Mouse (Mus musculus): ENCODE measurements around the gene Fam83d. TPM values are rescaled to one million over a fixed set of nuclear protein-coding genes. Genes with fewer than 3 reads are reported as not detected.

Gene Fam83d
- polyA plus RNA-seq, 1 experiment from 2014 or later, result 25.4 TPM

GRCm38 (mm10) chr2:158816239-158816638, 48.3 kb downstream of the Fam83d start:
- no peak for DNase-seq (ENCODE audit: low spot score)
- Histone ChIP-seq H3K4me1 (ENCODE audit: control insufficient read depth, insufficient read depth, low read length) (no peaks in the 10 kb centered on the region), H3K4me2 (ENCODE audit: low read length) (no peak overlapping the region), H3K4me3 (ENCODE audit: low read depth, low read length) (no peak overlapping the region), H3K9ac (ENCODE audit: low read length) (no peak overlapping the region), H3K36me3 (ENCODE audit: control insufficient read depth, insufficient read depth, low read length) (peaks cover 34% of the 10 kb centered on the region), H3K27me3 (replicated peaks; ENCODE audit: control insufficient read depth, insufficient read depth, low read length) (no peaks in the 10 kb centered on the region), H3K27ac (ENCODE audit: low read depth, low read length) (no peak overlapping the region), H3K9me3 (replicated peaks; ENCODE audit: control insufficient read depth, low read length) (no peaks in the 10 kb centered on the region)
- ATAC-seq, result no peak
- WGBS, result 93% methylated on average over 4 of the region's 4 CpGs

- H3K4me2 ChIP-seq (ENCODE audit: low read length), result no peak overlapping the region
- H3K36me3 ChIP-seq (ENCODE audit: control insufficient read depth, insufficient read depth, low read length), result peaks cover 35% of the 10 kb centered on the region
- DNase-seq (ENCODE audit: low spot score) (no peak), ATAC-seq (no peak)
- no peak overlapping the region for H3K4me3 ChIP-seq (ENCODE audit: low read depth, low read length)
- H3K4me1 ChIP-seq (ENCODE audit: control insufficient read depth, insufficient read depth, low read length), result no peaks in the 10 kb centered on the region
- 94% methylated on average over 8 of the region's 8 CpGs for WGBS
- no peak overlapping the region for H3K9ac ChIP-seq (ENCODE audit: low read length)
- no peak overlapping the region for H3K27ac ChIP-seq (ENCODE audit: low read depth, low read length)
- H3K27me3 ChIP-seq (replicated peaks; ENCODE audit: control insufficient read depth, insufficient read depth, low read length), result no peaks in the 10 kb centered on the region
- H3K9me3 ChIP-seq (replicated peaks; ENCODE audit: control insufficient read depth, low read length), result no peaks in the 10 kb centered on the region
Observed at GRCm38 (mm10) chr2:158817708-158818107, 49.8 kb downstream of the Fam83d start.

- 86% methylated on average over 2 of the region's 2 CpGs for WGBS
- Histone ChIP-seq H3K4me1 (ENCODE audit: control insufficient read depth, insufficient read depth, low read length) (no peaks in the 10 kb centered on the region), H3K36me3 (ENCODE audit: control insufficient read depth, insufficient read depth, low read length) (peaks cover 47% of the 10 kb centered on the region), H3K9ac (ENCODE audit: low read length) (no peak overlapping the region), H3K27ac (ENCODE audit: low read depth, low read length) (no peak overlapping the region), H3K4me2 (ENCODE audit: low read length) (no peak overlapping the region), H3K4me3 (ENCODE audit: low read depth, low read length) (no peak overlapping the region), H3K9me3 (replicated peaks; ENCODE audit: control insufficient read depth, low read length) (no peaks in the 10 kb centered on the region), H3K27me3 (replicated peaks; ENCODE audit: control insufficient read depth, insufficient read depth, low read length) (no peaks in the 10 kb centered on the region)
- ATAC-seq, result no peak
- DNase-seq (ENCODE audit: low spot score), result no peak
Observed at GRCm38 (mm10) chr2:158828124-158828523, 60.2 kb downstream of the Fam83d start.

GRCm38 (mm10) chr2:158829746-158830145, 61.9 kb downstream of the Fam83d start:
- no peak overlapping the region for H3K27ac ChIP-seq (ENCODE audit: low read depth, low read length)
- no peaks in the 10 kb centered on the region for H3K4me1 ChIP-seq (ENCODE audit: control insufficient read depth, insufficient read depth, low read length)
- no peak overlapping the region for H3K9ac ChIP-seq (ENCODE audit: low read length)
- no peak overlapping the region for H3K4me2 ChIP-seq (ENCODE audit: low read length)
- H3K4me3 ChIP-seq (ENCODE audit: low read depth, low read length), result no peak overlapping the region
- no peak for ATAC-seq
- no peaks in the 10 kb centered on the region for H3K9me3 ChIP-seq (replicated peaks; ENCODE audit: control insufficient read depth, low read length)
- WGBS, result 82% methylated on average over 6 of the region's 6 CpGs
- no peaks in the 10 kb centered on the region for H3K27me3 ChIP-seq (replicated peaks; ENCODE audit: control insufficient read depth, insufficient read depth, low read length)
- DNase-seq (ENCODE audit: low spot score), result no peak
- H3K36me3 ChIP-seq (ENCODE audit: control insufficient read depth, insufficient read depth, low read length), result peaks cover 55% of the 10 kb centered on the region

GRCm38 (mm10) chr2:158833221-158833620, 65.3 kb downstream of the Fam83d start:
- DNase-seq (ENCODE audit: low spot score) (no peak), ATAC-seq (no peak)
- H3K9me3 ChIP-seq (replicated peaks; ENCODE audit: control insufficient read depth, low read length), result no peaks in the 10 kb centered on the region
- no peak overlapping the region for H3K4me3 ChIP-seq (ENCODE audit: low read depth, low read length)
- H3K27ac ChIP-seq (ENCODE audit: low read depth, low read length), result no peak overlapping the region
- 85% methylated on average over 5 of the region's 5 CpGs for WGBS
- H3K36me3 ChIP-seq (ENCODE audit: control insufficient read depth, insufficient read depth, low read length), result peaks cover 65% of the 10 kb centered on the region
- H3K4me2 ChIP-seq (ENCODE audit: low read length), result no peak overlapping the region
- H3K4me1 ChIP-seq (ENCODE audit: control insufficient read depth, insufficient read depth, low read length), result no peaks in the 10 kb centered on the region
- no peaks in the 10 kb centered on the region for H3K27me3 ChIP-seq (replicated peaks; ENCODE audit: control insufficient read depth, insufficient read depth, low read length)
- no peak overlapping the region for H3K9ac ChIP-seq (ENCODE audit: low read length)

- H3K27me3 ChIP-seq (replicated peaks; ENCODE audit: control insufficient read depth, insufficient read depth, low read length), result no peaks in the 10 kb centered on the region
- H3K4me1 ChIP-seq (ENCODE audit: control insufficient read depth, insufficient read depth, low read length), result no peaks in the 10 kb centered on the region
- WGBS, result 86% methylated on average over 2 of the region's 2 CpGs
- H3K4me3 ChIP-seq (ENCODE audit: low read depth, low read length), result no peak overlapping the region
- no peak overlapping the region for H3K4me2 ChIP-seq (ENCODE audit: low read length)
- no peak for DNase-seq (ENCODE audit: low spot score)
- H3K36me3 ChIP-seq (ENCODE audit: control insufficient read depth, insufficient read depth, low read length), result peaks cover 61% of the 10 kb centered on the region
- H3K9me3 ChIP-seq (replicated peaks; ENCODE audit: control insufficient read depth, low read length), result no peaks in the 10 kb centered on the region
- no peak for ATAC-seq
- no peak overlapping the region for H3K9ac ChIP-seq (ENCODE audit: low read length)
- no peak overlapping the region for H3K27ac ChIP-seq (ENCODE audit: low read depth, low read length)
Observed at GRCm38 (mm10) chr2:158833645-158834044, 65.8 kb downstream of the Fam83d start.

Small RNAs within 50 kb of the gene (microRNA-seq; reads per million reads assigned to microRNA genes)
- gene Gm26141, result not detected

Other genes starting within 250 kb of the Fam83d start
- gene Slc32a1, start 157.3 kb upstream of the Fam83d start, polyA plus RNA-seq (2014; fragmentation: Nextera tagmentation; extraction: Ambion mirVana), result 4.6 and 6.4 TPM in 2 replicates
- gene Actr5, start 143.2 kb upstream of the Fam83d start, polyA plus RNA-seq (2014; fragmentation: Nextera tagmentation; extraction: Ambion mirVana), result 10.4 and 12.8 TPM in 2 replicates
- 12.4 and 18.4 TPM in 2 replicates for gene Ppp1r16b, start 102.7 kb upstream of the Fam83d start, polyA plus RNA-seq (2014; fragmentation: Nextera tagmentation; extraction: Ambion mirVana)
- gene Dhx35, start 26.7 kb downstream of the Fam83d start, polyA plus RNA-seq (2014; fragmentation: Nextera tagmentation; extraction: Ambion mirVana), result 15.6 and 16.1 TPM in 2 replicates